Mouse (Mus musculus): ENCODE results near the gene Cd69. TPM values are rescaled to one million over a fixed set of nuclear protein-coding genes. Genes with fewer than 3 reads are reported as not detected.

The Cd69 gene
- polyA plus RNA-seq, 1 experiment from 2014 or later = 0.48 TPM

- H3K4me3 ChIP-seq (ENCODE audit: low read depth, low read length) = no peak overlapping the region
- no peak overlapping the region for H3K27ac ChIP-seq (ENCODE audit: low read length)
- H3K27me3 ChIP-seq (replicated peaks; ENCODE audit: insufficient read depth, low read length) = no peaks in the 10 kb centered on the region
- peak; percentile 79 for TF ChIP-seq CTCF (IDR thresholded peaks at IDR 0.05)
- peak; percentile 57 for TF ChIP-seq EP300 (IDR thresholded peaks at IDR 0.05)
- H3K4me2 ChIP-seq (replicated peaks; ENCODE audit: low read depth, low read length) = no peak overlapping the region
- 14% methylated on average over 4 of the region's 4 CpGs for WGBS
- H3K9ac ChIP-seq (replicated peaks; ENCODE audit: low read depth) = no peak overlapping the region
- peak; percentile 23; the same call in 1 of the 2 replicates for ATAC-seq
- no peaks in the 10 kb centered on the region for H3K9me3 ChIP-seq (ENCODE audit: low read length)
- H3K36me3 ChIP-seq (ENCODE audit: insufficient read depth, low read length) = no peaks in the 10 kb centered on the region
- DNase-seq (ENCODE audit: low spot score) = peak; percentile 84
- 0 out of 2 replicates have a peak, but pooled peaks cover 3% of the 10 kb centered on the region for H3K4me1 ChIP-seq (ENCODE audit: insufficient read depth, low read depth, low read length)
Measured at GRCm38 (mm10) chr6:129254949-129255602, 20.2 kb downstream of the Cd69 start.

- H3K27me3 ChIP-seq (replicated peaks; ENCODE audit: insufficient read depth, low read length) = no peaks in the 10 kb centered on the region
- ATAC-seq (no peak), DNase-seq (ENCODE audit: low spot score) (no peak)
- H3K4me1 ChIP-seq (ENCODE audit: insufficient read depth, low read depth, low read length) = 0 out of 2 replicates have a peak, but pooled peaks cover 3% of the 10 kb centered on the region
- H3K9ac ChIP-seq (replicated peaks; ENCODE audit: low read depth) = 0 out of 2 replicates have a peak overlapping the region, but pooled peaks have one; percentile 0
- no peak overlapping the region for H3K27ac ChIP-seq (ENCODE audit: low read length)
- 58% methylated on average over 4 of the region's 4 CpGs for WGBS
- H3K36me3 ChIP-seq (ENCODE audit: insufficient read depth, low read length) = no peaks in the 10 kb centered on the region
- TF ChIP-seq CTCF (IDR thresholded peaks at IDR 0.05) = no peak
- TF ChIP-seq EP300 (IDR thresholded peaks at IDR 0.05) = no peak
- no peak overlapping the region for H3K4me3 ChIP-seq (ENCODE audit: low read depth, low read length)
- no peak overlapping the region for H3K4me2 ChIP-seq (replicated peaks; ENCODE audit: low read depth, low read length)
- H3K9me3 ChIP-seq (ENCODE audit: low read length) = no peaks in the 10 kb centered on the region
Measured at GRCm38 (mm10) chr6:129254314-129254713, 20.9 kb downstream of the Cd69 start.

- DNase-seq (ENCODE audit: low spot score) = peak; percentile 30
- TF ChIP-seq EP300 (IDR thresholded peaks at IDR 0.05) (no peak), CTCF (IDR thresholded peaks at IDR 0.05) (peak; percentile 60)
- H3K27ac ChIP-seq (ENCODE audit: low read length) = no peak overlapping the region
Measured at GRCm38 (mm10) chr6:129248243-129248642, 27.0 kb downstream of the Cd69 start.

GRCm38 (mm10) chr6:129246992-129247391 lies 28.2 kb downstream of the Cd69 start:
- DNase-seq (ENCODE audit: low spot score) = no peak
- ATAC-seq = no peak
- Histone ChIP-seq H3K27ac (ENCODE audit: low read length) (no peak overlapping the region), H3K27me3 (replicated peaks; ENCODE audit: insufficient read depth, low read length) (no peaks in the 10 kb centered on the region), H3K9me3 (ENCODE audit: low read length) (no peaks in the 10 kb centered on the region), H3K4me3 (ENCODE audit: low read depth, low read length) (no peak overlapping the region), H3K36me3 (ENCODE audit: insufficient read depth, low read length) (no peaks in the 10 kb centered on the region), H3K9ac (replicated peaks; ENCODE audit: low read depth) (no peak overlapping the region), H3K4me2 (replicated peaks; ENCODE audit: low read depth, low read length) (no peak overlapping the region), H3K4me1 (ENCODE audit: insufficient read depth, low read depth, low read length) (no peaks in the 10 kb centered on the region)
- TF ChIP-seq CTCF (IDR thresholded peaks at IDR 0.05) = no peak
- no peak for TF ChIP-seq EP300 (IDR thresholded peaks at IDR 0.05)
- 55% methylated on average over 1 of the region's 1 CpGs for WGBS

More at GRCm38 (mm10) chr6:129248243-129248642, 27.0 kb downstream of the Cd69 start:
- Histone ChIP-seq H3K36me3 (ENCODE audit: insufficient read depth, low read length) (no peaks in the 10 kb centered on the region), H3K4me3 (ENCODE audit: low read depth, low read length) (no peak overlapping the region), H3K4me1 (ENCODE audit: insufficient read depth, low read depth, low read length) (no peaks in the 10 kb centered on the region), H3K4me2 (replicated peaks; ENCODE audit: low read depth, low read length) (no peak overlapping the region), H3K9ac (replicated peaks; ENCODE audit: low read depth) (no peak overlapping the region), H3K27me3 (replicated peaks; ENCODE audit: insufficient read depth, low read length) (no peaks in the 10 kb centered on the region), H3K9me3 (ENCODE audit: low read length) (no peaks in the 10 kb centered on the region)
- no peak for ATAC-seq

GRCm38 (mm10) chr6:129245793-129246192 lies 29.4 kb downstream of the Cd69 start:
- H3K4me2 ChIP-seq (replicated peaks; ENCODE audit: low read depth, low read length) = no peak overlapping the region
- no peak for DNase-seq (ENCODE audit: low spot score)
- H3K27me3 ChIP-seq (replicated peaks; ENCODE audit: insufficient read depth, low read length) = no peaks in the 10 kb centered on the region
- TF ChIP-seq EP300 (IDR thresholded peaks at IDR 0.05) = no peak
- peak; percentile 12; the same call in 1 of the 2 replicates for TF ChIP-seq CTCF (IDR thresholded peaks at IDR 0.05)
- no peaks in the 10 kb centered on the region for H3K4me1 ChIP-seq (ENCODE audit: insufficient read depth, low read depth, low read length)
- H3K36me3 ChIP-seq (ENCODE audit: insufficient read depth, low read length) = no peaks in the 10 kb centered on the region
- no peak overlapping the region for H3K4me3 ChIP-seq (ENCODE audit: low read depth, low read length)
- H3K9me3 ChIP-seq (ENCODE audit: low read length) = no peaks in the 10 kb centered on the region
- no peak for ATAC-seq
- H3K27ac ChIP-seq (ENCODE audit: low read length) = no peak overlapping the region
- no peak overlapping the region for H3K9ac ChIP-seq (replicated peaks; ENCODE audit: low read depth)

- DNase-seq (ENCODE audit: low spot score) (peak; percentile 55), ATAC-seq (no peak)
- Histone ChIP-seq H3K4me2 (replicated peaks; ENCODE audit: low read depth, low read length) (no peak overlapping the region), H3K9ac (replicated peaks; ENCODE audit: low read depth) (no peak overlapping the region), H3K27me3 (replicated peaks; ENCODE audit: insufficient read depth, low read length) (no peaks in the 10 kb centered on the region), H3K36me3 (ENCODE audit: insufficient read depth, low read length) (no peaks in the 10 kb centered on the region), H3K4me1 (ENCODE audit: insufficient read depth, low read depth, low read length) (peaks cover 4% of the 10 kb centered on the region; the same call in 1 of the 2 replicates), H3K27ac (ENCODE audit: low read length) (no peak overlapping the region), H3K4me3 (ENCODE audit: low read depth, low read length) (no peak overlapping the region), H3K9me3 (ENCODE audit: low read length) (no peaks in the 10 kb centered on the region)
- TF ChIP-seq EP300 (IDR thresholded peaks at IDR 0.05) (peak; percentile 13; the same call in 1 of the 2 replicates), CTCF (IDR thresholded peaks at IDR 0.05) (peak; percentile 67)
- WGBS = 39% methylated on average over 6 of the region's 6 CpGs
Measured at GRCm38 (mm10) chr6:129241907-129242306, 33.3 kb downstream of the Cd69 start.
